Mouse (Mus musculus) liver, adult 2 months (tissue): ENCODE measurements around the gene Pip4k2a. TPM values are rescaled to one million over a fixed set of nuclear protein-coding genes. Genes with fewer than 3 reads are reported as not detected.

Experiments used
- DNase-seq: peaks from one replicate; pipeline ENCODE4 v3.0.0-alpha.2; 2011; ENCODE audit warnings: low read depth, low spot score; ENCODE audit errors: extremely low read depth
- H3K27ac ChIP-seq: fragments of 200-500 bp; replicated peaks from 2 replicates; pipeline ENCODE4 v1.5.1; 2012; ENCODE audit warnings: low read depth, mild to moderate bottlenecking, control low read depth, inconsistent platforms, low read length; ENCODE audit not compliant: insufficient read depth
- H3K27me3 ChIP-seq: fragments of 200-500 bp; 2 replicates; pipeline ENCODE4 v1.6.1; 2012; ENCODE audit warnings: mild to moderate bottlenecking, moderate library complexity, low read length, inconsistent platforms; ENCODE audit not compliant: control insufficient read depth, insufficient read depth
- H3K36me3 ChIP-seq: fragments of 200-500 bp; 2 replicates; pipeline ENCODE4 v1.6.1; 2012; ENCODE audit warnings: low read length, inconsistent platforms; ENCODE audit not compliant: control insufficient read depth, insufficient read depth
- H3K4me1 ChIP-seq: fragments of 200-500 bp; 2 replicates; pipeline ENCODE4 v1.6.1; 2011; ENCODE audit warnings: low read length; ENCODE audit not compliant: control insufficient read depth, insufficient read depth
- H3K4me3 ChIP-seq: fragments of 200-500 bp; 2 replicates; pipeline ENCODE4 v1.5.1; 2011; ENCODE audit warnings: low read depth, mild to moderate bottlenecking, control low read depth, low read length, moderate library complexity; ENCODE audit not compliant: insufficient read depth
- H3K79me2 ChIP-seq: fragments of 200-500 bp; 2 replicates; pipeline ENCODE4 v1.6.1; 2012; ENCODE audit warnings: inconsistent platforms, mild to moderate bottlenecking, low read length, moderate library complexity; ENCODE audit not compliant: control insufficient read depth, insufficient read depth
- H3K9ac ChIP-seq: fragments of 200-500 bp; 2 replicates; pipeline ENCODE4 v1.6.1; 2012; ENCODE audit warnings: low read depth, mild to moderate bottlenecking, control low read depth, inconsistent platforms, low read length
- CTCF ChIP-seq: fragments of 200-500 bp; IDR thresholded peaks from 2 replicates; pipeline ENCODE4 v1.5.1; 2011; ENCODE audit warnings: low read depth, low read length, control low read depth
- POLR2A ChIP-seq: fragments of 200-500 bp; IDR thresholded peaks from 2 replicates; pipeline ENCODE4 v1.6.1; 2011; ENCODE audit warnings: low read length, control low read depth; ENCODE audit not compliant: insufficient read depth; ENCODE audit errors: extremely low read depth
- WGBS: fragments of 180-500 bp; shearing (Covaris S2); methylation state at CpG from one replicate; pipeline ENCODE4 v1.1.7; 2018; 5-methylcytosine and 5-hydroxymethylcytosine counted together
- polyA plus RNA-seq: library from polyadenylated mRNA; depleted of rRNA; stranded (reverse); fragments of >200 nt; gene quantifications from 2 replicates; pipeline ENCODE4 v1.2.3, GENCODE M21; 2012
- total RNA-seq: library from RNA; depleted of rRNA; stranded (reverse); fragments of >200 nt; gene quantifications from 2 replicates; pipeline ENCODE4 v1.2.3, GENCODE M21; 2014

The Pip4k2a gene
- total and polyA plus RNA-seq, 2 experiments = 1.7 to 2.8 TPM

DNA sequence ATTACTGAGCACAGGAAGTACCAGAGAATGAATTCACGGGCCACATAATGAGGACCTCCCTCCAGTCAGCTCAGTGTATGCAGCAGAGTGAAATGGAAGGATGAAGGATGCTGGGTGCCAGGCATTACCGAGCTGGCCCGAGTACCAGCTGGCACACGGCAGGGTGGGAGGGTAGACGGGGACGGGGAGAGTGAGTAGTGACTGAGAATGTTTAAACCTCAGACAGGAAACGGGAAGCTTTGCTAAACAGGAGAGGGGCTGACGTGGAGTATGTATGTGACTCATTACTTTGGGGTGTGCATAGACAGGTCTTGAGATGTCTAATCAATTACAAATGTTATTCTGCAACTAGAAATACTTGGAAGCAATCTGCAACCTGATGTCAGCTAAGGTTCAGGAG is 69.7 kb downstream of the Pip4k2a start:
- DNase-seq = no peak
- H3K27me3 ChIP-seq = no peaks in the 10 kb centered on the region
- no peak overlapping the region for H3K27ac ChIP-seq
- H3K36me3 ChIP-seq = no peaks in the 10 kb centered on the region
- no peak overlapping the region for H3K4me3 ChIP-seq
- H3K9ac ChIP-seq = no peak overlapping the region
- 76% methylated on average over 8 of the region's 8 CpGs for WGBS
- no peak for TF ChIP-seq CTCF
- no peak for TF ChIP-seq POLR2A
- no peaks in the 10 kb centered on the region for H3K79me2 ChIP-seq
- no peaks in the 10 kb centered on the region for H3K4me1 ChIP-seq

DNA sequence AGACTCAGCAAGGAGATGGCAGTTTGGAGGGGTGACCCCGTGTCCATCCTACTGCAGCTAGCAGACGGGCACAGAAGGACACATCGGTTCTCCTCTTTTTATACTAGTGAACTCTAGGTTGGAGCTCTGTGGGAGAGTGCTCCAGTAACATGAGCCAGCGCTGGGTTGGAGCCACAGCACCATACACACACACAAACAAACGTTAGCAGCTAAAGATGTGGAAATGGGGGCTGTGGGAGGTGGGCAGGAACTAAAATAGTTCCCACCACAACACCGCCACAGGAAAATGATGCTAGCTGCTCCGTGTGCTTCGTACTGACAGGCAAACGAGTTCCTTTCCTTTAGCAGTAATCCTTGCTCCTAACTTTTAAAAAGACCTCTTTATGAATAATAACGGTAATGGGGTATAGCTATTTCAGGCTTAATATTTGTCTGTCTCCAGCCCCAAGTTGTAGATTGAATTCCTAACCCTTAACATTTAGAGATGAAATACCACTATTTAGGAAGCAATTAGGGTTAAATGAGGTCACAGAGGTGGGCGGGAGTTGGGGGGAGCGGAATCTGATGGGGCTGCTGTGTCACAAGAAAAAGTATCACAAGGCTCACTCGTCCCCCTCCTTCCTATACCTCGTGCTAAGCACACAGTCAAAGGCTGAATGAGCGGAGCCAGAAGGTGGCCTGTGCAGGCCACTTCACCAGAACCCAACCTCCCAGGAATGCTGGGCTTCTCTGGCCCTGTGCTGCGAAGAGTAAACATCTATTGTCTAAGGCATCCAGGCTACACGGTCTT is 73.9 kb downstream of the Pip4k2a start:
- no peaks in the 10 kb centered on the region for H3K79me2 ChIP-seq
- H3K36me3 ChIP-seq = no peaks in the 10 kb centered on the region
- TF ChIP-seq POLR2A = no peak
- TF ChIP-seq CTCF = no peak
- WGBS = 61% methylated on average over 17 of the region's 17 CpGs
- H3K4me3 ChIP-seq = no peak overlapping the region
- H3K4me1 ChIP-seq = no peaks in the 10 kb centered on the region
- H3K9ac ChIP-seq = no peak overlapping the region
- no peaks in the 10 kb centered on the region for H3K27me3 ChIP-seq
- DNase-seq = no peak
- H3K27ac ChIP-seq = no peak overlapping the region

DNA sequence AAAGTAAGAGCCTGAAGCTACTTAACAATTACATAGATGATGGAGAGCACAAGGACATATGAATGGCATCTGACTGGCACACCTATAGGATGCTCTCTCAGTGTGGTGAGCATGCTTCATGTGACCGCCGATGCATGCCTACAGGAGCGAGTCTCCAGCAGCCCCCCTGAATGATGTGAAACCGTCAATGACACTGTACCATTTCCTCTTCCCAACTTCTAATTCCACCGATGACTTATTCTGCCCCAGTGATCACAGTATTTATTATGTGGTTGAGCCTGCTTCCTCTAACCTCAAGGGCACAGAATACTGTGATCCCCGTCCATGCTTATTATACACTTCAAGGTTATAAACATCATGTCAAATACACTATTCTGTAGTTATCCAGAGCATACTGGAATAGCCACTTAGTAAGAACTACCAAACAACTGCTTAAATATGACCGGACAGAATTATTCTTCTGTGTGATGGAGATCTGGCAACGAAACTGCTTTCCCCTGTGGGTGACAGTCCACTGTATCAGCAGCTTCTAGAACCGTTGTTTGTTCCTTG is 74.8 kb downstream of the Pip4k2a start:
- H3K9ac ChIP-seq = no peak overlapping the region
- H3K27me3 ChIP-seq = no peaks in the 10 kb centered on the region
- H3K79me2 ChIP-seq = no peaks in the 10 kb centered on the region; the same call in 1 of the 2 replicates
- H3K4me1 ChIP-seq = no peaks in the 10 kb centered on the region
- H3K36me3 ChIP-seq = no peaks in the 10 kb centered on the region
- H3K27ac ChIP-seq = no peak overlapping the region
- no peak overlapping the region for H3K4me3 ChIP-seq
- 73% methylated on average over 9 of the region's 9 CpGs for WGBS
- TF ChIP-seq POLR2A (no peak), CTCF (no peak)
- DNase-seq = no peak

DNA sequence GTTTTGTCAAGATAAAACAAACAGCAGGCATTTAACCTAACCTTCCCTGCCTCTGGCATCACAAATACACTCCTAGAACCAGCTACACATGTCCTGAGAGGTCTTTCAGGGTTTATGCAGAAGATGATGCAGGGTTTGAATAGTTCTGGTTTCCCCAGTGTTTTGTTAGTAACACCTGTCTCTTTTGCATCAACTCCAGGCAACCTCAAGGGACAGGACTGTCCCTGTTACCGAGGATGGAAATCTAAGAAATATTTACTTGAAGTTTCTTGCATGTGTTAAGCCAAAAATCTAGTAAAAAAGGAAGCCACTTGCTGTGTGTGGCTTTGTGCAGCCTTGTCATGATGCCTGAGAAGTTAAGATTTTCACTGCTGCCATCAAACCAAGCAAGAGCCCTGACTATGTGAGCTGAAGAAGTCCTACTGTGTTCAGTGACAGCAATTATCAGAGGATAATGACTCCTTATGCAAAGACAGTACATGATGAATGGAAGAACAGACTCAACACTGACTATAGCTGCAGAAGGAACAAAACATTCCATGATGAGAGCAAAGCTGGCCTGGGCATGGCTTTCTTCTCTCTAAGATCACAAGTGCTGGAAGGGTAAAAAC is 76.3 kb downstream of the Pip4k2a start:
- Histone ChIP-seq H3K4me3 (no peak overlapping the region), H3K4me1 (no peaks in the 10 kb centered on the region), H3K9ac (no peak overlapping the region), H3K27me3 (no peaks in the 10 kb centered on the region), H3K36me3 (no peaks in the 10 kb centered on the region), H3K27ac (no peak overlapping the region), H3K79me2 (no peaks in the 10 kb centered on the region; the same call in 1 of the 2 replicates)
- TF ChIP-seq POLR2A (no peak), CTCF (no peak)
- 80% methylated on average over 1 of the region's 1 CpGs for WGBS
- no peak for DNase-seq

DNA sequence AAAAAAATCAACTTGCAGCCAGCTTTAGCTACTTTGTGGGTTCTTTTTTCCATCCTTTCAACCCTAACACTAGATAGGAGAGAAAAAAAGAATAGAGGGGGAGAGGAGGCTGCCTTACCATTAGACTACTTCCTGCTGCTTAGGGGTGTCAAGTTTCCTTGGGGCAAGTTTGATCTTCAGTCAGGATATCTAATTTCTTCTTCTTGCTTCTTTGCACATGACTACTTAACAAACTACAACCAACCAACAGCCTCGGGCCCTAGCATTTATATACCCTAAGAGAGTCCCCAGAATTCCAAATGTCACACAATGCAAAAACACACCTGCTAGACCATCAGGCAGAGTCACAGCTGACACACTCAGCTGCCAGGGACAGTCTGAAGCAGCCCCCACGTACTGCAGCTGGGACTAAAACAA is 77.5 kb downstream of the Pip4k2a start:
- no peak overlapping the region for H3K27ac ChIP-seq

More for the DNA sequence above, 77.5 kb downstream of the Pip4k2a start:
- Histone ChIP-seq H3K36me3 (no peaks in the 10 kb centered on the region), H3K9ac (no peak overlapping the region), H3K79me2 (no peaks in the 10 kb centered on the region; the same call in 1 of the 2 replicates), H3K27me3 (no peaks in the 10 kb centered on the region), H3K4me3 (no peak overlapping the region), H3K4me1 (no peaks in the 10 kb centered on the region; the same call in 1 of the 2 replicates)
- TF ChIP-seq CTCF (no peak), POLR2A (no peak)
- WGBS = 63% methylated on average over 2 of the region's 2 CpGs
- DNase-seq = no peak
